Mouse (Mus musculus) heart, postnatal 0 days (tissue): ENCODE measurements around the gene Bcan.

Source experiments
- CTCF ChIP-seq: IDR thresholded peaks from 2 replicates; pipeline ENCODE4 v1.5.1; 2016; ENCODE audit warnings: antibody characterized with exemption, control low read depth, low read depth
- EP300 ChIP-seq: IDR thresholded peaks from 2 replicates; pipeline ENCODE4 v1.6.1; 2016; ENCODE audit warnings: antibody characterized with exemption, low read depth

- no peak for TF ChIP-seq CTCF
- TF ChIP-seq EP300: no peak
These were observed 55.0 kb downstream of the Bcan start for GRCm38 (mm10) chr3:87944838-87945600.
